Mouse (Mus musculus): ENCODE results near the gene Bbip1.
A peak's percentile ranks its signal among the peaks of the same experiment; 100 is the strongest.

GRCm38 (mm10) chr19:53944786-53945169, 351 bp upstream of the Bbip1 start:
- TF ChIP-seq POLR2A (IDR thresholded peaks at IDR 0.05; ENCODE audit: insufficient read length, low read depth) (peak; percentile 85), CEBPB (IDR thresholded peaks at IDR 0.05; ENCODE audit: insufficient read depth, poor library complexity, severe bottlenecking) (no peak), USF1 (IDR thresholded peaks at IDR 0.05; ENCODE audit: low read depth) (no peak)
